ENCODE assay signal across 25 mouse cellular contexts in the genomic region with DNA sequence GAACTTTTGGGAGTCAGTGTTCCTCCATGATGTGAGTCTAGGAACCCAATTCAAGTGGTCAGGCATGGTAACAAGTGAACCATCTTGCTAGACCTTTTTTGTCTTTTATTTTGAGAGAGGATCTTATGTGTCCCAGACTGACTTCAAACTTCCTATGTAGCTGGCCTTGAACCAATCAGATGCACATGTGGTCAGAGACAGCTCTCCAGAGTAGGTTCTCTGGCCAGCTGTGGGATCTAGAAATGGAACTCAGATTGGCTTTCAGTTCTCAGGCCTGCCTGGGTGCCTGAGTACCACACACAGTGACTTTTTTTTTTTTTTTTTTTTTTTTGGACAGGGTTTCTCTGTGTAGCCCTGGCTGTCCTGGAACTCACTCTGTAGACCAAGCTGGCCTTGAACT.
"Had no signal": no experiment of that assay in that cellular context is flagged by ENCODE, and none has a peak within 500 bp of the region (broad histone marks: within the 10 kb centered on the region; RNA-seq: fewer than 3 reads in every experiment).

No protein-coding gene starts in this region.

- H3K36me3 ChIP-seq: heart, embryonic 13.5 days; heart, embryonic 15.5 days; hindbrain, embryonic 12.5 days; hindbrain, embryonic 15.5 days; kidney, embryonic 15.5 days had no signal

- H3K4me3 ChIP-seq: gastrocnemius, adult 2 months; heart, adult 2 months; heart, embryonic 13.5 days; heart, embryonic 15.5 days; hindbrain, embryonic 10.5 days; hindbrain, embryonic 12.5 days; hindbrain, embryonic 15.5 days; kidney, embryonic 15.5 days; layer of hippocampus, adult 2 months; left cerebral cortex, adult 2 months; limb, embryonic 10.5 days; limb, embryonic 12.5 days; liver, embryonic 13.5 days; liver, embryonic 15.5 days had no signal

- H3K27ac ChIP-seq: gastrocnemius, adult 2 months; heart, adult 2 months; heart, embryonic 13.5 days; heart, embryonic 15.5 days; hindbrain, embryonic 10.5 days; hindbrain, embryonic 12.5 days; hindbrain, embryonic 15.5 days; hindbrain, postnatal 0 days; kidney, embryonic 15.5 days; kidney, postnatal 0 days; layer of hippocampus, adult 2 months; left cerebral cortex, adult 2 months; limb, embryonic 10.5 days; limb, embryonic 12.5 days; liver, embryonic 13.5 days; liver, embryonic 15.5 days had no signal

- DNase-seq: gastrocnemius, adult 2 months; gastrocnemius, postnatal 10 days; gastrocnemius, postnatal 25 days; heart, adult 2 months; heart, postnatal 14 days; heart, postnatal 4 days; kidney, adult 11 months; kidney, adult 2 months; kidney, postnatal 14 days; kidney, postnatal 36 days; liver; liver, embryonic 13.5 days had no signal

- H3K27me3 ChIP-seq: heart, embryonic 13.5 days; heart, embryonic 15.5 days; hindbrain, embryonic 15.5 days; kidney, embryonic 15.5 days; limb, embryonic 12.5 days; liver, embryonic 13.5 days; liver, embryonic 15.5 days had no signal

- H3K9me3 ChIP-seq: heart, embryonic 13.5 days; heart, embryonic 15.5 days; hindbrain, embryonic 10.5 days; hindbrain, embryonic 12.5 days; hindbrain, embryonic 15.5 days; kidney, embryonic 15.5 days; limb, embryonic 10.5 days; limb, embryonic 12.5 days; liver, embryonic 13.5 days; liver, embryonic 15.5 days had no signal
